Mouse (Mus musculus) bone marrow, adult 2 months (tissue): ENCODE results near the gene Alg2.

ENCODE experiments used
- CTCF ChIP-seq: fragments of 200-500 bp; IDR thresholded peaks from 2 replicates; pipeline ENCODE4 v1.5.1; 2011; ENCODE audit warnings: low read length, control low read depth; ENCODE audit not compliant: control insufficient read depth, insufficient read depth
- POLR2A ChIP-seq: fragments of 200-500 bp; IDR thresholded peaks from 2 replicates; pipeline ENCODE4 v1.6.1; 2011; ENCODE audit warnings: low read depth, mild to moderate bottlenecking, control low read depth, low read length, borderline replicate concordance; ENCODE audit not compliant: control insufficient read depth

- TF ChIP-seq POLR2A = no peak
- TF ChIP-seq CTCF = no peak
Observed at GRCm38 (mm10) chr4:47422946-47423345, 51.2 kb downstream of the Alg2 start.
